Mouse (Mus musculus): Measurements from ENCODE around the gene Stac3. TPM values are rescaled to one million over a fixed set of nuclear protein-coding genes. Genes with fewer than 3 reads are reported as not detected.

Gene Stac3
- polyA plus RNA-seq, 1 experiment = 9.8 TPM

DNA sequence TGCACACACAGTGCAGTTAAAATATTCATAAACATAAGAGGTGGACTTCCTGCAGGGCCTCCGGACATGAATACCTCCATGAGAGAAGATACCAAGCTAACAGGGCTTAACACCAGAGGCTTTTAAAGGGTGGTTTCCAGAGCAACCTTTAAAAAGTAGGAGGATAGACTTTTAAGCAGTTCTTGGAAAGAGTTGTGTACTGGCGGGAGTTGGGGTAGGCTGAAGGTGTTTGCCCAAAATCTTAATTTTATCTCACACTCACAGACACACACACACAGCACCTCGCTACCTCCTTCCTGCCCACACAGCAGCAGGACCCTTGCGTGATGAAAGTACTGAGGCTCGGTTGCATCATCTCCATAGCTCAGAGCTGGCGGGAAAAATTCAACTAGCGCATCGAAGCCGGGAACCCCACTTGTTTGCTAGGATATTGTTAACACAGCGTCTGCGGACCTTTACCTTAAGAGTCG lies 20.2 kb downstream of the Stac3 start:
- no peak for DNase-seq (ENCODE audit: extremely low spot score in 1 of 2, low spot score in 1 of 2)

DNA sequence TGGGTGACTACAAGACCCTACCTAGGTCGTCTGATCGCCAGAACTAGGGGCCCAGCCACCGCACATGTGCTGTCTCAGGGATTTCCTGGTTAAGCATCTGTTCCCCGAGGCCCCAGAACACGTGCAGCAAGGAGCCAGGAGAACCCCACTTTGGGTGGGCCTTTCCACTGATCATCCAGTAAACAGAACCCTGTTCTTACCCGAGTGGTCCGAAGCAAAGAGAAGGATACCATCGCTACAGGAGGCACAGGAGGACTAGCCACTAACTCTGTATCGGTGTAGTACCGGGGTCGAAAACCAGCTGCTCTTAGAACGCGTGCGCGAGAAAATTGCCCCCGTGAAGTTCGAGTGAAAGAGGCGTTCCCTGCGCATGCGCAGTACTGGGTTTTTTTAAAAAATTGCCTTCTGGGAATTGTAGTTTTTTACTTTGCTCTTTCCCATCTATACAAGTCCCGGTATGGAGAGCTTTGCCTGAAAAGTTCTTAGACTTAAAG lies 20.6 kb downstream of the Stac3 start, which contains the start of gene Shmt2:
TSS of gene Shmt2 (minus strand) at position 357 of the 494 bp plus-strand sequence.
- peak; percentile 72 to 91 for DNase-seq (ENCODE audit: extremely low spot score in 1 of 2, low spot score in 1 of 2)

DNA sequence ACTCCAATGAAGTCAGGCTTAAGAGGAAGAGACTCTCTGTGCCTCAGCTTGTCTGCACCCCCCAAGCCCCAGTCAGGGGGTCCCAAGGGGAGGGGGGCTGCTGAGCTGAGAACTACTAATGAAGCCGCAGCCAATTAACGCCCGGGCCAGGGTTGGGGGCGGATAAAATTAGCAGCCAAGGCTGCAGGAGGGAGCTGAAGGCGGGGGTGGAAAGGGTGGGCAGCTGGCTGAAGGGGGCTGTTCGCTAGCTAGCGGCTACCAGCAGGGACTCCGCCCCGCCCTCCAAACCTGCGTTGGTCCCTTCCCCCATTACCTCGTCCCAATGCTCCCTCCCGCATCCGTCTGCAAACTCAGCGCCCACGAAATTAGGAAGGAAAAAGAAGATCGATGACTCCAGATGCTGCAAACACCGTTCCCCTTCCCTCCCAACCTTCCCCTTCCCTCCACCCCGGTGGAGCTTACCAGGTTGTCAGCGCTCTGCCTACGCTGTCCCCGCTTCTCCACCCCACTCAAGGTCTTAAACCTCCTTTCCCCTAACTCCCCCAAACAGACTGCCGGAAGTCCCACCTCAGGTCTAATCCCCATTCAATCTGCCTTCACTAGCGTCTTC lies 23.3 kb downstream of the Stac3 start:
- no peak for DNase-seq (ENCODE audit: extremely low spot score in 1 of 2, low spot score in 1 of 2)

DNA sequence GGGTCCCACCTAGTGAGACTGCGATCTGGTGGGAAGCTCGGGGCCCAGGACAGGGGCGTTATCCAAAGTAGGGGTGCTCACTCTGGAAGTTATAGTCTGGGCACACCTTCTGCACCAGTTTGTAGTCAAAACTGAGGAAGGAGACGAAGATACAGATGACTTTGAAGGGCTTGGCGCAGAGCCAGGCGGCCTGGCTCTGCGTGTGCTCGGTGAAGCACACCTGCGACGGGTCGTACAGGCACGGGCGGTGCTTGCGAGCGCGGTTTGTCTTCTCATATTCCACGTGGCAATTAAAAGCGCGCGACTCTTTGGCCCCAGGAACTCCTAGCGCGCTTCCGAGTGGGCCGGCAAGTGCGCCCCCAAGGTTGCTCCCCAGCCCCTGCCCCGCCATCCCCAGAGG lies 24.6 kb downstream of the Stac3 start:
- no peak for DNase-seq (ENCODE audit: extremely low spot score in 1 of 2, low spot score in 1 of 2)

DNA sequence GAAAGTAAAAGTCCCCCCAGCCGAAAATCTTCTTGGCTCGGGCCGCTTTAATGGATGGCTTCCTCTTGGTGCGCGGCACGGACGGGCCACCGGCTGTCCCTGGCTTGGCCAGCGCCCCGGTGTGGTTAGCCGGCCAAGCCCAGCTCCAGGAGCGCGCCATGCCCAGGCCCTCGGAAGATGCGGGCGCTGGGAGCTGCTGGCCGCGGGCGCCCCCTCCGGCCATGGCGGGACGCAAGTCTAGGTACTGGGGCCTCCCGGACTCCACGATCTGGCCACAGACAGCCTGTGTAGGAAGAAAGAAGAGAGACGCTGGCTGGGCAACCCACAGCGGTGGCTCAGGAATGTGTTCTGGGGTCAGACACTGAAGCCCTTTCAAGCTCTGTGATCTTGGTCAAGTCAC lies 25.2 kb downstream of the Stac3 start:
- DNase-seq (ENCODE audit: extremely low spot score in 1 of 2, low spot score in 1 of 2) = no peak

DNA sequence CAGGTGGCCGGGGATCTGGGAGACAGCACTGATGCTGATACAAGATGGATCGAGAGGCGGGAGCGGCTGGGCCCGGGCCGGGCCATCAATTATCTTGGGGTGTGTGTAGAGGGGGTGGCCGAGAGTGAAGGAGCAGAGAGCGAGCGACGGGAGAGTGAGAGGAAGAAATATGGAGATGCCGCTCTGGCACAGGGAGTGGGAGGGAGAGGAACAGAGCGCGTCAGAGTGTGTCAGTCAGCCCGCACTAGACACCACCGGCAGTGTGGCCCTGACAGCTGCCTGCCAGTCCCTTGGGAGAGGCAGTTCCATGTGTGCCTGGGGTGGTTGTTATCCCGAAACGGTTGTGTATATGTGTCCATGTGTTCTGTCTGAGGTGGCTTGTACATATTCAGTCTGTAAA lies 26.0 kb downstream of the Stac3 start:
- DNase-seq (ENCODE audit: extremely low spot score in 1 of 2, low spot score in 1 of 2) = no peak

DNA sequence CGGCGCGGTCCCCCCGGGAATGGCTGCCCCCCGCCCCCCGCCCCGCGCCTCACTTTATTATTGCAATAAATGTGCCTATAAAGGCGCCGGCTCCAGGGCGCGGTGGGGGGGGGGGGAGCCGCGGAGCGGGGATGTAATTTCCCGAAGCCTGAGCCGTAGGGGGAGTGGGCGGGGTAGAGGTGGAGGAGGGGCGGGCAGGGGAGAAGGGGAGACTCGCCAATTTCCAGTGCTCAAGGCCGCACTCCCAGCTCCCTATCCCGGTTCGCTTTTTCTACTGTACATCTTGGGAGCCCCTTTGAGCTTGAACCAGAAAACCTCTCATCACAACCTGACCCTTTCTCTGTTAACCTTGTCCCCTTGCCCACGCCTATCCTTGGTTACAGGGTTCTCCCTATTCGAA lies 29.5 kb downstream of the Stac3 start:
- no peak for DNase-seq (ENCODE audit: extremely low spot score in 1 of 2, low spot score in 1 of 2)

DNA sequence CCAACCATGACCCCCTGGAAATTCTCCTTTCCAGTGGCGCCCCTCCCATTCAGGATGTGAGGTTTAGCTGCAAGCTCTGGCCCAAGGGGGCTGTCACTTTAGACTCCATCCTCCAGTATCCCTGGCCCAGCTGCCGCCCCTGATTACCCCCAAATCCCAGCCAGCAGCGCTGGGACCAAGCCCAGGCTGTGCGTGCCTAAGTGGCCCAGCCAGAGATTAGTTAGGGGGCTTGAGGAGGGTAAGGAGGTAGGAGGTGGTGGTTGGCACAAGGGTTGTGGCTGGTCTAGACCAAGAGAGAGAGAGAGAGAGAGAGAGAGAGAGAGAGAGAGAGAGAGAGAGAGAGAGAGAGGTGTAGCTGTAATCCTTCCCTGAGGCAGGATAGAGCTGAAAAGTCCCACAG lies 30.1 kb downstream of the Stac3 start:
- DNase-seq (ENCODE audit: extremely low spot score in 1 of 2, low spot score in 1 of 2) = no peak

DNA sequence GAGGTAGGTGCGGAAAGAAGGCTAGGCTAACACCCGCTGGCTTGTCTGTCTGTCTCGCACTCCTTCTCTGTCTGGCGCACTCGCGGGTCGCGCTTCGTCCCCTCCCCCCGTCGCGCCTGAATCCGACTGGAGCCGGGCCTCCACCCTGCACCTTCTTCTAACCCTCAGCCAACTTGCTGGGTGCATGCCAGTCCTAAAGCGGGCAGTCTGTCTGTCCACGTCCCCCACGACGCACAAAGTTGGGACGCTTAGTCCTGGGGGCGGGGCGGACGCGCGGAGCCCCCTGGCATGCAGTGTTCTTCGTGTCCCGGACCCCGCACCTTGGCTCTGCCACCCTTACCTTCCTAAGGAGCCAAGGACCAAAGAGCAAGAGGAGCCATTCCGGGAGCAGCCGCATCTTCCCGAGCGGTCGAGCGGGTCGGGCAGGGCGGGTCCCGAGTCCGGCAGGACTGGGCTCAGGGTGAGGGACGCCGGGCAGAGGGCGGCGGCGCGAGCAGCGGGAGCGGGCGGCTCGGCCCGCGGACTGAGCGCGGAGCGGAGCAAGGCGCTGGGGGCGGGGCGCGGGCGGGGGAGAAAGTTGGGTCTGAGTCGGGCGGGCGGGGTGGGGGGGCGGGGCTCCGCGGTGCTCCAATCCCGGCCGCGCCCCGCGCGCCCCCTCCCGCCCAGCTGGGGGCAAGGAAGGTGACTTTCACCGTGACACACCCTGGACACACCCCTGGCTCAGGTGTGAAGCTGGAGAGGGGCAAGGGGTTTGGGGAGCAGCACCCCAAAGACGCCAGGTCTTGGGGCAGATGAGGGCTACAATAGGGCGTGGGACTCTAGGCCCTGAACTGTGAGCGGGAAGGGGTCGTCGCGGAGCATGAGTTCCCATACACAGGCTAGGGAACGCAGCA lies 32.8 kb downstream of the Stac3 start, which contains the start of gene Nxph4:
TSS of gene Nxph4 (minus strand) at position 524 of the 893 bp plus-strand sequence.
- no peak for DNase-seq (ENCODE audit: extremely low spot score in 1 of 2, low spot score in 1 of 2)

DNA sequence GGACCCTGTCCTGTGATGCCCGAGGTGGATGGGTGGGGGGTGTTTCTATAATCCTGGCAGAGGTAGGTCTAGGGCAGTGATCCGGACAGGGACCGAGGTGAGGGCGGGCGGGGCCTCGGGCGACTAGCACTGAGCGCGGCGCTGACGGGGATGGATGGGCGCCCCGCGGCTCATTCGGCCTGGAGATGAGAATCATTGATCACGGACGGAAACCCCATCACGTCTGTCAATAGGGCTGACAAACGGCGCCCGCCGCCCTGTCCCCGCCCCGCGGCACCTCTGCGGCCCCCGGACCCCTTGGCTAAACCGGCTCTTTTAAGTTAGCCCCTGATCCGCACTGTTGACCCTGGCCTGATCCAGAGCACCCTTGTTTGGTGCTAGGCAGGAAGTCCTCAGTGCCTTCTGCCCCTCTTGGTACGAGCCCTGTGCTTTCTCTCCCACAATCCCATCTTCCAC lies 33.5 kb downstream of the Stac3 start:
- no peak for DNase-seq (ENCODE audit: extremely low spot score in 1 of 2, low spot score in 1 of 2)

DNA sequence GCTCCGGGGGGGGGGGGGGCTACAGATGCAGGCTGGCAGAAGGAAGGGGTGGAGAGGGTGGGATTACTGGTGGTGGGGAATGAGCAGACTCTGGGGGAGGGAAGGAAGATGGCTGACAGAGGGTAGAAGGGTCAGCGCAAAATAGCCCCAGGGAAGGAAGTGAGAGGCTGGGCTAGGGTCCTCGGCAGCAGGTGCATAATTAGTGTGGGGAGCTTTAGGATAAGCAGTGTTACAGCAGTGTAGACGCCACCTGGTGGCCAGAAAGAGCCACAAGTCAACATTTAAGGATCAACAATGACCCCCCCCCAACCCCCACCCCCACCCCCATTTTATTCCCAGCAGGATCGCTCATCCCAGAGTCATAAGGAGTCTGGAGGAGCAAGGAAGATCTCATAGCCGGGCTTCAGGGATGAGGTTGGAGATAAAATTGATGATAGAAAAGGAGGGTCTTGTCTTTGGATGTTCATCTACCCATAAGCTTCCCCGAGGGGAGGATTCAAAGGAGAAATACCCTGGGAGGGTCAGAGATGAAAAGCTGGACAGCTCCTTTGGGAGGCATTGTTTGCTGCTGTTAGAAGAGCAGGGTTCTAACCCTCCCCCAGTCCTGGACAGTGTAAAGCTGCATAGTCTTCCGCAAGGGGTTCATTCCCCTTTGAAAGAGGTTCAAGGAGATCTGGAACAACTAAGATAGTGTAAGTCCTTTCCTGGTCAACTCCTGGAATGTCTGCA lies 35.3 kb downstream of the Stac3 start:
- peak in 1 of 2 experiments; percentile 59 for DNase-seq (ENCODE audit: extremely low spot score in 1 of 2, low spot score in 1 of 2)

DNA sequence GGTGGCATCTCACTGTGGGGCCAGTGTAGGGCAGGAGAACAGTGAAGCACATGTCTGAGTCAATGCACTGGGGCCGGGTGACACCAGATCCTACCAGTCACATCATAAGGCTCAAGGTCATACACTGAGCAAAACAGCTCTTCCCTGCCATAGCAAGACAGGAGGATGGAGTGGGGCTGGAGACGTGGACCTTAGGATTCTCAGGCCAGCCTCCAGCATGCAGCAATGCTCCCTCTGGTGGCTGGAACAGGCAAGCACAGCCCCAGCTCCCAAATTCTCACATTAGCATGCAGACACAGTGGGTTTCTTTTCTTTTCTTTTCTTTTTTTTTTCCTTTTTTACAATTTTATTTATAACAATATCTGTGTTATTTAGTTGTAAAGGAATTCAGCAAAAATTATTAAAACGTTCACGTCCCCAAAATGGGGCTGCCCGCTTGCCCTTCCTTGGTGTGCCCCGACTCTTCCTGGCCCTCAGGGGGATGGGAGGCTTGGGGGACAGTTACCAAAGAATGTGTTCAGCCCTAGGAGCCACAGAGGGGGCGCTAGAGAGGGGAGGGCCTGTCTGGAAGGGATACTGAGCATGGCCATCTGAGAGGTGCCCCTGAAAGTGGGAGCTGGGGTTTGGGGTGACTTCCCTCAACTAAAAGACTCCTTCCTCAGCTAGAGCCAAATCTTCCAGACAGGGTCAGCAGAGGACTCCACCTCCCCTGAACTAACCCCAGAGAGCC lies 36.5 kb downstream of the Stac3 start:
- peak; percentile 64 to 93 for DNase-seq (ENCODE audit: extremely low spot score in 1 of 2, low spot score in 1 of 2)

DNA sequence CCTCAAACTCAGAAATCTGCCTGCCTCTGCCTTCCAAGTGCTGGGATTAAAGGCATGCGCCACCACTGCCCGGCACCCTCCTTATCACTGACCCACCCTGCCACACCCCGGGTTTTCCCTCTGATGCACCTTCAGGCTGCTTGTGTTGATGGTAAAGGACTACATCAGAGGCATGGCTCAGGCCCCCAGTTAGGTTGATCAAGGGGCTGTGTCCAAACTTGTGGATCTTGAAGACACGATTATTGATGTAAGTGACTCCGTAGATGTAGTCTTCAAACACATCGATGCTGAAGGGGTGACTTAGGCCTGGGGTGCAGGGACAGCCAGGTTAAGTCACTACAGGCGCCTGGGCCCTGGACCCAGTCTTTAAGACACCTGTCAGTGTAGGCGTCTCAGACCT lies 40.0 kb downstream of the Stac3 start:
- DNase-seq (ENCODE audit: extremely low spot score in 1 of 2, low spot score in 1 of 2) = no peak

DNA sequence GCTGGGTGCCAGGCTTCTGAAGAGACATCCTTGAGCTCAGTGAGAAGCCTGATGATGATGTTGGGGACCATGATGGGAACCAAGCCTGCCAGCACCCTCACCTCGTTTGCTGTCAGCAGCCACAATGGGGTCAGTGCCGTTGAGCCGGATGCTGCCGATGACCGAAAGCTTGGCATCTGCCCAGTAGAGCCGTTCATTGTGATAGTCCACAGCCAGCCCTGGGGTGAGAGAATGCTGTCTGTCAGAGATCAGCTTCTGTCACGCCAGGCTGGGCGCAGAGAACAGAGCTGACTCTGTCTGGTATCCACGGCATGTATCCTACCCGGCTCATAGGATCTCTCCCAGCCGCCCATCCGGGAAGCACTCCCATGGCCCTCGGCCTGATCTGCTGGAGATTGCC lies 40.6 kb downstream of the Stac3 start:
- DNase-seq (ENCODE audit: extremely low spot score in 1 of 2, low spot score in 1 of 2) = no peak

DNA sequence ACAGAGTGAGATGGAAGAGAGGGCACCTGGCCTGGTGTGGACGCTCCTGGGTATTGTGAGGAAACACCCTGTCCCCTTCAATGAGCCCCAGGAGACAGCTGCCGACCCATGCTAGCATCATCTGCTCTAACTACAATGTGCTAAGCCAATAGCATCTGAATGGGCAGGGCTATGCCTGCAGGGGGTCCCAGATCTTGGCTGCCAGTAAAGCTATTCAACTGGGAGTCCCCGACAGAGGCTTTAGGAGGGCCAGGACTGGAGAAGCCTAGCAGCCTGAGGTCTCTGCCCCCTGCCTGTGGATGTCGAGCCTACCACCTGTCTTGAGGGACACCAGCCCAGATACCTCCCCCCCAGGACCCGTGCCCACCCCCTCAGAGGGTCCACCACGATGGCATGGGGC lies 41.2 kb downstream of the Stac3 start:
- DNase-seq (ENCODE audit: extremely low spot score in 1 of 2, low spot score in 1 of 2) = no peak

DNA sequence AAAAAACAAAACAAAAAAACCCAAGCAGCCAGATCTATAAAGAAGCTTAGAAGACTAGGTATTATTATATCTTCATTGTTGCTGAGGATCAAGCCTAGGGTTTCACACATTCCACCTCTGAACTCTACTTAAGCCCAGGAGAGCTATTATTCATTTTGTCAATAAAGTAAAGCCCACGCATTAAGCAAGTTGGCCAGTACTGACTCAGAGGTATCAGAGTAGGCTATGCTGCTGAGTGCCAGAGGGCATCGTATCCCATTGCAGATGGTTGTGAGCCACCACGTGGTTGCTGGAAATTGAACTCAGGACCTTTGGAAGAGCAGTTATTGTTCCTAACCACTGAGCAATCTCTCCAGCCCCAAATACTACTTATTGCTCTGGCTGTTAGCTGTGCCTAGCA lies 42.4 kb downstream of the Stac3 start:
- no peak for DNase-seq (ENCODE audit: extremely low spot score in 1 of 2, low spot score in 1 of 2)

DNA sequence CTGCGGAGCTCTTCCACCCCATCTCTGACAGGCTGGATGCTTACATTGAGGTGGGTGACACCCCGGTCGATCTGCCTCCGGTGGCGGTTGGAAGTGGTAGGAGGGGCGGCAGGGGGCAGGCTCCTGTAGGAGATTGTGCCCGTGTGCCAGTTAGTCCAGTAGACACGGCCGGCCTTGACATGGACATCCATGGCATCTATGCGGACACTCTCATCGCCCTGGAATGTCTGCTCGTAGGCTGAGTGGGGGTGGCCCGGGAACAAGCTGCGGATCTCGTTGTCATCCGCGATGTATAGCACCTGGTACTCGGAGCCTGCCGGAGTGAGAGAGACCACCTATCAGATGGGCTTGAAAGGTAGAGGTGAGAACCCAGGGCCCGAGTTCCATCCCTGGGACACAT lies 42.9 kb downstream of the Stac3 start:
- no peak for DNase-seq (ENCODE audit: extremely low spot score in 1 of 2, low spot score in 1 of 2)

DNA sequence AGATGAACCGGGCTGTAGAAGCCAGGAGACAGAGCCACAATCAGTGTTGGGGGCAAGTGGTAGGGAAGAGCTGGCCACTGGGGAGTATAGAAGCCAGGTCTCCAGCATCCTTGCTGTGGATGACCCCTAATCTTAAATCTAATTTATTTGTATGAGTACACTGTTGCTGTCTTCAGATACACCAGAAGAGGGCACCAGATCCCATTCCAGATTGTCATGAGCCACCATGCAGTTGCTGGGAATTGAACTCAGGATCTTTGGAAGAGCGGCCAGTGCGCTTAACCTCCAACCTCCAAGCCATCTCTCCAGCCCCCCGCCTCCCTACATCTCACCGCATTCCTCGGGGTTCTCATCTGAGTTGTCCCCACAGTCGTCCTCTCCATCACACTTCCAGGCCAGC lies 45.0 kb downstream of the Stac3 start:
- DNase-seq (ENCODE audit: extremely low spot score in 1 of 2, low spot score in 1 of 2) = no peak

DNA sequence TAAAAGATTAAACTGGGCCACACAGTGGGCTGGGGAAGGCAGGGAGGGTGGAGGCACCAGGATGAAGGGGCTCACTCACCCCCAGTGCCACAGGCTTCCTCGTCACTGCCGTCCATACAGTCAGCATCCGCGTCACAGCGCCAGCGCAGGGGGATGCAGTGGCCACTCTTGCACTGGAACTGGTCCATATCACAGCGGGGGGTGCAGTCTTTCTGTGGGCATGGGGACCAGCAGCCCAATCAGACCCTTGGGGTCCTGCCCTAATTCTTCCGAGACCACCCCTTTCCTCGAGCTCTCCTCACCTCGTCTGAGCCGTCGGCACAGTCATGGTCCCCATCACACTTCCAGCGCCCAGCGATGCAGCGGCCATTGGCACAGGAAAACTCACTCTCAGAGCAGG lies 46.8 kb downstream of the Stac3 start:
- DNase-seq (ENCODE audit: extremely low spot score in 1 of 2, low spot score in 1 of 2) = no peak

DNA sequence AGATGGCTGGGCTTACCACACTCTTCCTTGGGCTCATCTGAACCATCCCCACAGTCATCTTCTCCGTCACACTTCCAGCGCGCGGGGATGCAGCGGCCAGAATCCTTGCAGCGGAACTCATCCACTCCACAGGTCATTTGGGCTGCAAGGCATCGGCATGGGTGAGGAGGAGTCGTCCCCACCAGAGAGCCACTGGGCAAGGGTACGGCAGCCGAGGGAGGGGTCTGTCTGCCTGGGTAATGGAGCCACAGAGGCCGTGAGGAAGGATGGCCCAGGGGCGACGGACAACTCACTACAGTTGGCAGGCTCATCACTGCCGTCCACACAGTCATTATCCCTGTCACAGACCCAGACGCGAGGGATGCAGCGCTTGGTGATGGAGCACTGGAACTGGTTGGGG lies 48.4 kb downstream of the Stac3 start:
- DNase-seq (ENCODE audit: extremely low spot score in 1 of 2, low spot score in 1 of 2) = no peak

Data from frontal cortex, adult 2 months (tissue).